Mouse (Mus musculus) left cerebral cortex, adult 8-10 months (tissue): ENCODE results near the gene Ahcyl2. TPM values are rescaled to one million over a fixed set of nuclear protein-coding genes. Genes with fewer than 3 reads are reported as not detected.
"Not testable (repeated sequence)": the region's sequence is repeated elsewhere in the genome, so short reads cannot be mapped to it uniquely, and the experiment has no call there.

Experiments used
- DNase-seq, 2 experiments: peaks; one replicate each; pipeline ENCODE4 v3.0.0; 2022; ENCODE audit warnings: low spot score in 2 of 2
- total RNA-seq, 4 experiments: library from RNA; stranded (reverse); gene quantifications; 2 replicates each; pipeline ENCODE4 v1.2.4; 2022

The Ahcyl2 gene
- total RNA-seq, 4 experiments from 2014 or later = 128 to 171 (median 150) TPM

GRCm38 (mm10) chr6:29814616-29815015 lies 46.8 kb downstream of the Ahcyl2 start:
- DNase-seq = peak in 1 of 2 experiments; percentile 19

- no peak for DNase-seq
Observed at GRCm38 (mm10) chr6:29815060-29815459, 47.2 kb downstream of the Ahcyl2 start.

- DNase-seq = no peak
Observed at GRCm38 (mm10) chr6:29815634-29816033, 47.8 kb downstream of the Ahcyl2 start.

DNA sequence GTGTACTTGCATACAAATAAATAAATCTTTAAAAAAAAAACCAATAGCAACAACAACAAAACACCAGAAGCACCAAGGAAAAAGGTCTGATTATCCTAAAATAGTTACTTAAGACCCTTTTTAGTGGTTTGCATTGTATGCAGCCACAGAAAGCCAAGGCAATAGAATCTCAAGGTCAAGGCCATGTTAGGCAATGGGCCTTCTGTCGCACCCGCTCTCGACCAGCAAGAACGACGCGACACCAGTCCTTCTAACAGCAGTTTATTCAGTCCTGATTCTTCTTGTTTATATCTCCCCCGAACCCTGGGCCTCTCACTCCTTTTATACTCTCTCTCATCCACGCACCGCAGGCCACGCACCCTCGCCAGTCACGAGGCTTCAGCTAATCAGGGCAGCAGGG lies 48.6 kb downstream of the Ahcyl2 start:
- DNase-seq = not testable (repeated sequence)

- DNase-seq = no peak
Observed at GRCm38 (mm10) chr6:29819309-29819708, 51.5 kb downstream of the Ahcyl2 start.

DNA sequence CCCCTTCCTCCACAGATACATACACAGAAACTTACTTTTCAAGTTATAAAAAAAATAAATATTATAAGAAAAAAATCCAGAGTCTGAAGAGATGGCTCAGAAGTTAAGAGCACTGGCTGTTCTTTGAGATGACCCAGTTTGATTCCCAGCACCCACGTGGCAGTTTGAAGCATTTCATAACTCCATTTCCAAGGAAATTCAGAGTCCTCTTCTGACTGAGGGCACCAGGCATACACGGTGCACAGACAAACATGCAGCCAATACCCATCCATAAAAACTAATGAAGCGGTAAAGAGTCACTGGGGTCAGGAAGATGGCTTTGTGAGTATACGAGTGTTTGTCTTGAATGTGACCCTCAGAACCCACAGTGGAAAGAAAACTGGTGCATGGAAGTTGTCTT lies 52.5 kb downstream of the Ahcyl2 start:
- DNase-seq = no peak

- no peak for DNase-seq
Observed at GRCm38 (mm10) chr6:29820926-29821325, 53.1 kb downstream of the Ahcyl2 start.

- no peak for DNase-seq
Observed at GRCm38 (mm10) chr6:29821770-29822169, 54.0 kb downstream of the Ahcyl2 start.

DNA sequence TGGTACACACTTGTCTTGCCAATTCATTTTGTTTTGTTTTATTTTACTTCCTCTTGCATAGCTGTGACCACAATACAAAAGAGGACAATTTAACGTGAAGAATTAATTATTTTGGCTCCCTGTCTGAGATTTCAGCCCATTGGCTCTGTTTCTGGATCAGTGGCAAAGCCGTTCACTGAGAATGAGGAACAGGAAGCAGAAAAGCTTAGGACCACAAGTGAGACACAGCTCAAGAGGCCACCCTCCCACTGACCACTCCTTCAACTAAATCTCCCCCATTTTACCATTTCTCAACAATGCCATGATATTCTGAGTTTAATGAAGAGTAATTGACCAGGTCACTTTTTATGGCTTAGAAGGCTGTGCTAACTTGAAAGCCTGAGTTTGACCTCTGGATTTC lies 57.5 kb downstream of the Ahcyl2 start:
- no peak for DNase-seq

GRCm38 (mm10) chr6:29827291-29828242 lies 59.8 kb downstream of the Ahcyl2 start:
- DNase-seq = no peak

GRCm38 (mm10) chr6:29828574-29829234 lies 60.9 kb downstream of the Ahcyl2 start:
- DNase-seq = no peak

DNA sequence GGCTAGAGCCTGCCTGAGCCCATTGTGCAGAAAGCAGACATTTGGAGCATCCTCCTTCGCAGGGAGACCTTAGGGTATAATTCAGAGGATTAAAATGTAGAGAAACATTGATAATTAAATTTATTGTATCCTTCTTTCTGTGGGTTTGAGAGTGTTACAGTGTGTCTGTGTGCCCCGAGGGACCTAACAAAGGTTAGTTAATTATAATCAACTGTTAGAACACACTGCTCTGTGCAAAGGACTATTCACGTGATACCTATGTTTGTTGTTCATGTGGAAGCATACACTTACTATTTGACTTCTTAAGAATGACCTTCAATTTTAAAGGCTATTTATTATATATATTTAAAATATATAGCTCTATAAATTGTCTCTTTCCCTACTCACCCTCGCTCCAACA lies 64.5 kb downstream of the Ahcyl2 start:
- DNase-seq = no peak

DNA sequence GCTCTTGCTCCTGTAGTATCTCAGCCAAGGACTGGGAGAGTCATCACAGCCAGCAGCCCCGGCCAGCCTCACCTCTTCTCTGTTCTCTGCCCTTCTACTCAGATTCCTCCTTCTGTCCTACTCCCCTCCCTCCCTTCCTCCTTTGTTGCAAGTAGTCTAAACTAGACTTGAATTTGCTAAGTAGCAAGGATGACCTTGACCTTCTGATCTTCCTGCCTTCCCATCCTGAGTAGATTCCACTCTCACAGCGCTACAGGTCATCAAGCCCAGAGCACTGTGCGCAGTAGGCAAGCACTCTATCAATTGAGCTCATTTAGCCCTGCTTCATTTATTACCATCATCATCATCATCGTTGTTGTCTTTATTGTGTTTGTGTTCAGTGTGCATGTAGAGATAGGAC lies 65.3 kb downstream of the Ahcyl2 start:
- DNase-seq = no peak

GRCm38 (mm10) chr6:29833568-29834255 lies 65.9 kb downstream of the Ahcyl2 start:
- no peak for DNase-seq

DNA sequence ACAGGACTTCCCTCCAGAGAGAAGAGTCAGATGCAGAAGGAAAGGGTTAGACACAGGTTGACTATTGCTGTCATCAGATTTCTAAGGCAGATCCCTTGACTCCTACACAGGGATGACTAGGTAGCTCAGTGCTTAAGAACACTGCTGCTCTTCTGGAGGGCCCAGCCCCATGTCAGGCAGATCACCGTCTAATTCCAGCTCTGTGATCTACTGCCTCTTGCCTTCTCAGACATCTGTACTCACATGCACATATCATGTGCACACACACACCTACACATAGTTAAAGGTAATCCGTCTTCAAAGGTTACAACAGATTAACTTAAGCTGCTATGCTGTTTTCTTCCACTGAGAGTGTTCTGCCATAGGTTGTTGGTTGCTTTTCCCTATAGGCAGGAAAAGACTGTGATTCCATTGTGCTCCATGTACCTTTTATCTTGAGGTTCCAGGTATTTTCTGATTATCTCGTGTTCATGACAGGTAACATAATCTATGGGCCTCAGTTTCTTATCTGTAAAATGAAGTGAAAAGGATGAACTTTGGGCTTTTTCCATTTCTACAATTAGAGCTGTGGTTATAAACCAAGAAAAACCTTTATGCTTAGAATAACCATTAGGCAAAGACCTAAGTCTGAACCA lies 67.8 kb downstream of the Ahcyl2 start:
- DNase-seq = no peak

DNA sequence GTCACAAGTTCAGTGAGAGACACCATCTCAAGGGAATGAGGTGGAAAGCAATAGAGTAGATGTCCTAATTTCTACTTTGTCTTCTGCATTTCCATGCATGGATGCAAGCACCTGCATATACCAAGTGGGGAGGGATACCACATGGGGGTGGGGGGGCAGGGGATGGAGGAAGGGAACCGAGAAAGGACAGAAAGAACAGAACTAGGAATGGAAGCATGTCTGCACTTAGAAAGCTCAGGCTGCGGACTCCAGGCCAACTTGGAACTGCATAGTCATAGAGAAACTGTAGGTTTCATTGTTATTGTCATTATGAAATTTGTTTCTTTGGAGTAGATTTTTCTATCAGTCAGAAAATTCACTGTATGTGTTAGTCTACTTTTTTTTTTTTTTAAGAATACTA lies 69.8 kb downstream of the Ahcyl2 start:
- no peak for DNase-seq

DNA sequence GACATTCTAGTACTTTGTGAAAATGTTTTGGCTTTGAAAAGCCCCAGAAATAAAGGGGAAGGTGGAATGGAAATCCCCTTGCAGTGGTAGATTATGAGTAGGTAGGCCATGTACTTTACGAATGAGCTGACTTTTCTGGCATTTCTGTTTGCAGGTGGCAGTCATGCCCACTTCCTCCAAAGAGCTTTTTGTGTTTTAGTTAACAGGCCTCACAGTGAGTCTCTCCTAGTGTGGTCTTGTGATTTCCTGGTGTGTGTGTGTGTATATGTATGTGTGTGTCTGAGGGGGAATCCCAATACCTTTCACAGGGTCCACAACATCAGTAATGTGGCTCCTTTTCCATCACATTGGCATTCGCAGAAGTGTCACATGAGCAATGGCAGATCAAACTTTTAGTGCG lies 70.7 kb downstream of the Ahcyl2 start:
- no peak for DNase-seq

DNA sequence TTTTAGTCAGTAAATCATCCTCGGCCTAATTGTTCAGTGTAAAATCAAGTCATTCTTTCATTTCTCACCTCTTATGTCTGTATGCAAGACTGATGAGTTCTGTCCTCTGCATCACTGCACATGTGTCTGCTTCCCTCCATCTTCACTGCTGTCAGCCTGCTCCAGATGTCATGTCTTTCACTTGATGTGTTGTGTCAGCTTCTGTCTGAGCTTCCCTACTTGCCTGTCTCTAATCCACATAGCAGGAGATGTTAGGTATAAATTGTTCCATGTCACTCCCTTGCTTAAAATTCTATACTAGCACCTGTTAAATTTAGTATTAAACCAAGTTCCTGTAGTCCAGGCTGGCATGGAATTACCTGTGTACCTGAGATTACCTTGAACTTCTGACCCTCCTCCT lies 72.2 kb downstream of the Ahcyl2 start:
- DNase-seq = no peak

- no peak for DNase-seq
Observed at GRCm38 (mm10) chr6:29841461-29841860, 73.7 kb downstream of the Ahcyl2 start.

DNA sequence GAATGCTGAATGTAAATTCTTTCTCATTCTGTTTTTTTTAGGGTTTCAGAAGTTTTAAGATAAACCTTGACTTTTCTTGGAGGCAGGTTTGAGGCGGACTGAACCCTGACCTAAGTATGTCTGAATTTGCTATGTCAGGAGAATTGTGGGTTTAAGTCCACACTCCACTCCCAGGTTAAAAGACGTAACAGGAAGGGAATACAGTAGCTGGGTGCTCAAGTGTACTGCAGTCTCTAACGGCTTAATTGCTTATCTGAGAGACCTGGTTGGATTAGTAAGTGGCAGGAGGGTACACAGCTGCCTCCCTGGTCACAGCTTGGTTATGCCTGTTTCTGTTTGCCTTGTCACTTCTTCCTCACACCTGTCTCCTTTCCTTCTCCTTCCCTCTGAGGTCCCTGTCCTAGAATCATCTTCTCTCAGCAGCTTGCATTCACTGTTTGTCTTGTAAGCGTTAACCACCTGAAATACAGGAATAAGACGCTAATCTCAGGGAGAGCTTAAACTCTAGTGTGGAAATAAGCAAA lies 79.9 kb downstream of the Ahcyl2 start:
- DNase-seq = no peak

- DNase-seq = no peak
Observed at GRCm38 (mm10) chr6:29848808-29849207, 81.0 kb downstream of the Ahcyl2 start.
